Mouse (Mus musculus) cerebellum, adult 18-20 months (tissue): ENCODE measurements around the gene Atxn7l1.
A peak's percentile ranks its signal among the peaks of the same experiment; 100 is the strongest.

ENCODE experiments used
- DNase-seq, 2 experiments: peaks; one replicate each; pipeline ENCODE4 v3.0.0; 2021

The Atxn7l1 gene

GRCm38 (mm10) chr12:33236344-33237049, 89.0 kb downstream of the Atxn7l1 start:
- DNase-seq: no peak

- DNase-seq: peak in 1 of 2 experiments; percentile 29
These were observed 89.6 kb downstream of the Atxn7l1 start for GRCm38 (mm10) chr12:33237108-33237507.

- DNase-seq: no peak
These were observed 95.2 kb downstream of the Atxn7l1 start for GRCm38 (mm10) chr12:33242679-33243078.

- no peak for DNase-seq
These were observed 96.8 kb downstream of the Atxn7l1 start for GRCm38 (mm10) chr12:33244132-33244875.

GRCm38 (mm10) chr12:33245455-33245854, 98.0 kb downstream of the Atxn7l1 start:
- DNase-seq: peak; percentile 38 to 51

GRCm38 (mm10) chr12:33246878-33247277, 99.4 kb downstream of the Atxn7l1 start:
- DNase-seq: no peak

GRCm38 (mm10) chr12:33250197-33250596, 102.7 kb downstream of the Atxn7l1 start:
- no peak for DNase-seq

GRCm38 (mm10) chr12:33251399-33251798, 103.9 kb downstream of the Atxn7l1 start:
- no peak for DNase-seq

GRCm38 (mm10) chr12:33252621-33253020, 105.1 kb downstream of the Atxn7l1 start:
- DNase-seq: no peak

GRCm38 (mm10) chr12:33253206-33253605, 105.7 kb downstream of the Atxn7l1 start:
- DNase-seq: no peak

- DNase-seq: no peak
These were observed 107.8 kb downstream of the Atxn7l1 start for GRCm38 (mm10) chr12:33255256-33255655.

- no peak for DNase-seq
These were observed 108.9 kb downstream of the Atxn7l1 start for GRCm38 (mm10) chr12:33256426-33256825.

- DNase-seq: no peak
These were observed 111.6 kb downstream of the Atxn7l1 start for GRCm38 (mm10) chr12:33258995-33259529.

- DNase-seq: no peak
These were observed 113.1 kb downstream of the Atxn7l1 start for GRCm38 (mm10) chr12:33260575-33260974.

GRCm38 (mm10) chr12:33265877-33266276, 118.4 kb downstream of the Atxn7l1 start:
- no peak for DNase-seq

- DNase-seq: no peak
These were observed 120.5 kb downstream of the Atxn7l1 start for GRCm38 (mm10) chr12:33267965-33268364.

GRCm38 (mm10) chr12:33269743-33270142, 122.2 kb downstream of the Atxn7l1 start:
- peak; percentile 20 to 25 for DNase-seq

GRCm38 (mm10) chr12:33271865-33272264, 124.4 kb downstream of the Atxn7l1 start:
- DNase-seq: no peak

GRCm38 (mm10) chr12:33272441-33272840, 124.9 kb downstream of the Atxn7l1 start:
- DNase-seq: no peak

GRCm38 (mm10) chr12:33273147-33273546, 125.7 kb downstream of the Atxn7l1 start:
- no peak for DNase-seq

- DNase-seq: no peak
These were observed 126.2 kb downstream of the Atxn7l1 start for GRCm38 (mm10) chr12:33273668-33274067.

GRCm38 (mm10) chr12:33276028-33276427, 128.5 kb downstream of the Atxn7l1 start:
- no peak for DNase-seq

GRCm38 (mm10) chr12:33277427-33277826, 129.9 kb downstream of the Atxn7l1 start:
- DNase-seq: no peak

GRCm38 (mm10) chr12:33279159-33279558, 131.7 kb downstream of the Atxn7l1 start:
- DNase-seq: no peak
